Mouse (Mus musculus): ENCODE data around the gene Figla.

The Figla gene

DNA sequence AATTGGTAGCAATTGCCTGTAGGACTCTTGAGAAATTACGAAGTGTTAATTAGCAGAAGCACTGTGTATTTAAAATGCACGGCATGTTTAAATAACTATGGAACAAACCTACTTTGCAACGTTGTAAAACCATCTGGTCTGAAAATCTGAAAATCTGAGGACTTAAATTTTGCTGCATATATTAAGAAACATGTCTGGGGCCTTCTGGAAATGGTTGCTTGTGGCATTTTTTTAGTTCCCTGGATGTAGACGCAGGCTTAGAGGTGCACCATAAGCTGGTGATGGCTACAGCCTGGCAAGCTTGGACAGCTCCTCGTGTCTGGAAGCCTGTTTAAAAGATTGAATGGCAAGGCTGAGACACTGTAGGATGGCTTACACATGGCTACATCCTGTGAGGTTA is 53.0 kb downstream of the Figla start:
- no peak for DNase-seq (ENCODE audit: extremely low spot score, low read depth, low spot score)

- no peak for DNase-seq (ENCODE audit: extremely low spot score, low read depth, low spot score)
These were observed 53.9 kb downstream of the Figla start for GRCm38 (mm10) chr6:86069856-86070255.

GRCm38 (mm10) chr6:86070277-86070676 is 54.3 kb downstream of the Figla start:
- no peak for DNase-seq (ENCODE audit: extremely low spot score, low read depth, low spot score)
